In genomic region chr7:41598615-41599014, GRCm38 (mm10) we compare ENCODE assay signal across 8 mouse cellular contexts. TPM values are rescaled to one million over a fixed set of nuclear protein-coding genes. Genes with fewer than 3 reads are reported as not detected.
DNase-seq lines count a peak whose midpoint lies in the region; ATAC-seq and TF ChIP-seq lines count a peak whose summit lies in the region.

No protein-coding gene starts in this region.

- H3K27ac ChIP-seq in spleen, adult 2 months (ENCODE audit: insufficient read depth, low read length), result no peak overlapping the region
- H3K27ac ChIP-seq in limb, embryonic 14.5 days (replicated peaks; ENCODE audit: low read depth, low read length), result no peak overlapping the region
- no peak overlapping the region for H3K27ac ChIP-seq in stomach, embryonic 15.5 days

- H3K9me3 ChIP-seq in erythroblast, embryonic 14.5 days (ENCODE audit: control insufficient read depth, low read length), result no peaks in the 10 kb centered on the region
- no peaks in the 10 kb centered on the region for H3K9me3 ChIP-seq in limb, embryonic 14.5 days (ENCODE audit: control insufficient read depth, low read length)
- H3K9me3 ChIP-seq in stomach, embryonic 15.5 days, result no peaks in the 10 kb centered on the region

- H3K4me2 ChIP-seq in limb, embryonic 14.5 days (replicated peaks; ENCODE audit: low read depth, low read length, severe bottlenecking), result peak overlapping the region; percentile 48
- peak overlapping the region; percentile 69 for H3K4me2 ChIP-seq in stomach, embryonic 15.5 days

- peak overlapping the region; percentile 78 for H3K9ac ChIP-seq in limb, embryonic 14.5 days (ENCODE audit: low read depth, low read length, severe bottlenecking)
- H3K9ac ChIP-seq in stomach, embryonic 15.5 days, result no peak overlapping the region

- no peaks in the 10 kb centered on the region for H3K27me3 ChIP-seq in erythroblast, embryonic 14.5 days (ENCODE audit: control insufficient read depth)
- no peaks in the 10 kb centered on the region for H3K27me3 ChIP-seq in spleen, adult 2 months (ENCODE audit: control insufficient read depth, insufficient read depth, low read length)
- no peaks in the 10 kb centered on the region for H3K27me3 ChIP-seq in limb, embryonic 14.5 days (ENCODE audit: control insufficient read depth, insufficient read depth, low read length)
- no peaks in the 10 kb centered on the region for H3K27me3 ChIP-seq in stomach, embryonic 15.5 days (replicated peaks)

- H3K4me3 ChIP-seq in erythroblast, embryonic 14.5 days (replicated peaks), result peak overlapping the region; percentile 69
- H3K4me3 ChIP-seq in spleen, adult 2 months (ENCODE audit: extremely low read depth, insufficient read depth, insufficient read length), result peak overlapping the region; percentile 69; the same call in 1 of the 2 replicates
- peak overlapping the region; percentile 60 for H3K4me3 ChIP-seq in limb, embryonic 14.5 days (replicated peaks; ENCODE audit: low read length)
- H3K4me3 ChIP-seq in stomach, embryonic 15.5 days (replicated peaks), result peak overlapping the region; percentile 68

- 54% methylated on average over 5 of the region's 5 CpGs for WGBS in spleen, adult 2 months
- 43% methylated on average over 5 of the region's 5 CpGs for WGBS in limb, embryonic 14.5 days
- WGBS in stomach, embryonic 15.5 days, result 43% methylated on average over 5 of the region's 5 CpGs

- DNase-seq in spleen, adult 2 months (ENCODE audit: low read depth in 1 of 2, low spot score in 2 of 2), result no peak
- no peak for DNase-seq in spleen, postnatal 14 days (ENCODE audit: low spot score in 2 of 2)
- no peak for DNase-seq in limb, embryonic 14.5 days (ENCODE audit: low spot score)
- no peak for DNase-seq in left cerebral cortex, adult 11 months (ENCODE audit: low spot score)
- DNase-seq in spleen, postnatal 10 days (ENCODE audit: low spot score in 2 of 2), result no peak

- no peak for TF ChIP-seq POLR2A in spleen, adult 2 months (IDR thresholded peaks at IDR 0.05; ENCODE audit: low read depth, low read length)
- TF ChIP-seq POLR2A in limb, embryonic 14.5 days (IDR thresholded peaks at IDR 0.05; ENCODE audit: borderline replicate concordance, extremely low read depth, insufficient read depth, insufficient read length), result no peak

- ATAC-seq in erythroblast, adult 5-6 weeks (replicated peaks; ENCODE audit: low FRiP score, poor library complexity, severe bottlenecking), result no peak
- 0 out of 2 replicates have a peak, but pooled peaks have one; percentile 3 for ATAC-seq in limb, embryonic 14.5 days (ENCODE audit: low FRiP score, low read depth)
- ATAC-seq in stomach, embryonic 15.5 days (ENCODE audit: insufficient read depth, low FRiP score, low read depth), result no peak

- peaks cover 5% of the 10 kb centered on the region for H3K36me3 ChIP-seq in erythroblast, embryonic 14.5 days (ENCODE audit: control insufficient read depth)
- no peaks in the 10 kb centered on the region for H3K36me3 ChIP-seq in spleen, adult 2 months (ENCODE audit: control insufficient read depth, insufficient read depth, low read length)
- no peaks in the 10 kb centered on the region; the same call in 1 of the 2 replicates for H3K36me3 ChIP-seq in limb, embryonic 14.5 days (ENCODE audit: control insufficient read depth, insufficient read depth, low read length)
- no peaks in the 10 kb centered on the region for H3K36me3 ChIP-seq in stomach, embryonic 15.5 days

- TF ChIP-seq CTCF in spleen, adult 2 months (IDR thresholded peaks at IDR 0.05; ENCODE audit: extremely low read depth, insufficient read depth, insufficient read length, insufficient replicate concordance), result no peak

- peaks cover 21% of the 10 kb centered on the region for H3K4me1 ChIP-seq in erythroblast, embryonic 14.5 days (ENCODE audit: control insufficient read depth)
- no peaks in the 10 kb centered on the region; the same call in 1 of the 2 replicates for H3K4me1 ChIP-seq in spleen, adult 2 months (ENCODE audit: control insufficient read depth, insufficient read depth, insufficient read length)
- no peaks in the 10 kb centered on the region for H3K4me1 ChIP-seq in limb, embryonic 14.5 days (ENCODE audit: control insufficient read depth, insufficient read depth, low read length)
- peaks cover 3% of the 10 kb centered on the region; the same call in 1 of the 2 replicates for H3K4me1 ChIP-seq in stomach, embryonic 15.5 days

RNA-seq across cellular contexts. Expression of gene 2610021A01Rik, which starts 0.4 kb away (rescaled TPM):
- not detected in 2 replicates for polyA plus RNA-seq in erythroblast, embryonic 14.5 days (2012)
- total RNA-seq in erythroblast, adult 5-6 weeks (2015; ENCODE audit: low replicate concordance), result 3.3 and 7.5 TPM in 2 replicates
- total RNA-seq in erythroblast, adult 5-6 weeks (2017; ENCODE audit: low replicate concordance), result 3.0 and 6.0 TPM in 2 replicates
- 2.6 and 3.0 TPM in 2 replicates for polyA plus RNA-seq in spleen, adult 2 months (2012; rRNA removed)
- 10.6 TPM in 2 replicates for polyA plus RNA-seq in limb, embryonic 14.5 days (2012; rRNA removed)
- polyA plus RNA-seq in limb, embryonic 14.5 days (2014; fragmentation: Nextera tagmentation; extraction: Ambion mirVana), result 13.2 and 13.6 TPM in 2 replicates
- 11.0 and 12.1 TPM in 2 replicates for polyA plus RNA-seq in stomach, embryonic 15.5 days (2015; fragmentation: Nextera tagmentation; extraction: Ambion mirVana)

RNA-seq across cellular contexts. Expression of gene Gm6871, which starts 25.2 kb away (rescaled TPM):
- polyA plus RNA-seq in erythroblast, embryonic 14.5 days (2012), result not detected in 2 replicates
- total RNA-seq in erythroblast, adult 5-6 weeks (2015; ENCODE audit: low replicate concordance), result not detected in 2 replicates
- total RNA-seq in erythroblast, adult 5-6 weeks (2017; ENCODE audit: low replicate concordance), result 0.98 TPM in 1 of 2 replicates, not detected in the other
- not detected in 2 replicates for polyA plus RNA-seq in spleen, adult 2 months (2012; rRNA removed)
- polyA plus RNA-seq in limb, embryonic 14.5 days (2012; rRNA removed), result 0.09 TPM in 1 of 2 replicates, not detected in the other
- polyA plus RNA-seq in limb, embryonic 14.5 days (2014; fragmentation: Nextera tagmentation; extraction: Ambion mirVana), result not detected in 2 replicates
- polyA plus RNA-seq in stomach, embryonic 15.5 days (2015; fragmentation: Nextera tagmentation; extraction: Ambion mirVana), result 0.09 TPM in 1 of 2 replicates, not detected in the other

RNA-seq across cellular contexts. Expression of gene Zfp788, which starts 34.4 kb away (rescaled TPM):
- not detected in 2 replicates for polyA plus RNA-seq in erythroblast, embryonic 14.5 days (2012)
- 2.1 TPM in 1 of 2 replicates, not detected in the other for total RNA-seq in erythroblast, adult 5-6 weeks (2015; ENCODE audit: low replicate concordance)
- total RNA-seq in erythroblast, adult 5-6 weeks (2017; ENCODE audit: low replicate concordance), result 1.8 and 2.4 TPM in 2 replicates
- polyA plus RNA-seq in spleen, adult 2 months (2012; rRNA removed), result 0.33 and 0.81 TPM in 2 replicates
- polyA plus RNA-seq in limb, embryonic 14.5 days (2012; rRNA removed), result 9.5 and 11.4 TPM in 2 replicates
- polyA plus RNA-seq in limb, embryonic 14.5 days (2014; fragmentation: Nextera tagmentation; extraction: Ambion mirVana), result 13.4 and 15.7 TPM in 2 replicates
- 8.5 and 9.6 TPM in 2 replicates for polyA plus RNA-seq in stomach, embryonic 15.5 days (2015; fragmentation: Nextera tagmentation; extraction: Ambion mirVana)
